8 mouse cellular contexts compared by ENCODE assay signal in the genomic region with DNA sequence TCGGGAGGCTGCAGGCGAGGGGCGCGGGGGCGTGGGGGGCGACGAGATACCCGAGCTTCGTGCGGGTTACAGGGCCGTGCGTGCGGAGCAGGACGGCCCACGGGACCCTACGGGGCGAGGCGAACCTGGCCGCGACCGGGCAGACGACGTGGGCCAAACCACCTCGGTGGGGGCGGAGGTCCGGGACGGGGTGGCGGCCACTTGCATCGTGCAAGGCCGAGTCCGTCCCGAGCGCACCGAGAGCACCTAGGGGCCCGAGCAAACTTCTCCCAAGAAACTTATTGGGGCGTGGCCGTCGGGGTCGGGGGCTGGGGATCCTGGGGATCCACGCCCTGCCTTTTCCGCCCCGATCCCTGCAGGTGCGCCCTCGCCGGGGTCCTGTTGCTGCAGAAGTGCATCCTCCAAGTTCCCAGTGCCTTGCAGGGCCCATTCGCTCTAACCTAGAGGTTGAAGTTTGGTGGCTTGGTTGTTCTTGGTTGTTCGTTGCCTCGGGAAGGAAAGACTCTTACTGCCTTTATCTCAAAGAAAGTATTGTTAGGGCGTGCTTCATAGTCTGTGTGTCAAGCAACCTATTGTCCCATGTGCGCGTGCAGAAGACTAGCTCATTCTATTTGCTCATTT. TPM values are rescaled to one million over a fixed set of nuclear protein-coding genes. Genes with fewer than 3 reads are reported as not detected.
DNase-seq lines count a peak whose midpoint lies in the region; ATAC-seq and TF ChIP-seq lines count a peak whose summit lies in the region.

No protein-coding gene starts in this region.

- DNase-seq in adrenal gland, adult 18-20 months (ENCODE audit: low spot score in 2 of 2): peak; percentile 44 to 48
- DNase-seq in adrenal gland, adult 2 months: no peak
- DNase-seq in NIH3T3 (ENCODE audit: low read depth): peak; percentile 44
- DNase-seq in forebrain, embryonic 10.5 days (ENCODE audit: extremely low spot score, low spot score): peak; percentile 42
- DNase-seq in hindbrain, postnatal 0 days (ENCODE audit: low spot score): peak; percentile 27
- no peak for DNase-seq in liver, postnatal 0 days
- peak; percentile 9 for DNase-seq in retina, postnatal 7 days (ENCODE audit: low read depth, low spot score)
- DNase-seq in spleen, adult 12 weeks (ENCODE audit: low spot score): no peak

- H3K36me3 ChIP-seq in forebrain, embryonic 10.5 days (replicated peaks): no peaks in the 10 kb centered on the region
- H3K36me3 ChIP-seq in hindbrain, postnatal 0 days (ENCODE audit: insufficient read depth, low read length): no peaks in the 10 kb centered on the region
- no peaks in the 10 kb centered on the region for H3K36me3 ChIP-seq in liver, postnatal 0 days (replicated peaks; ENCODE audit: insufficient read depth, low read length)

- H3K4me3 ChIP-seq in forebrain, embryonic 10.5 days: peak overlapping the region; percentile 94
- H3K4me3 ChIP-seq in hindbrain, postnatal 0 days (ENCODE audit: low read length): peak overlapping the region; percentile 73
- H3K4me3 ChIP-seq in liver, postnatal 0 days (ENCODE audit: low read depth, low read length): peak overlapping the region; percentile 84

- no peaks in the 10 kb centered on the region for H3K9me3 ChIP-seq in forebrain, embryonic 10.5 days
- no peaks in the 10 kb centered on the region for H3K9me3 ChIP-seq in hindbrain, postnatal 0 days (ENCODE audit: low read length)
- no peaks in the 10 kb centered on the region for H3K9me3 ChIP-seq in liver, postnatal 0 days (ENCODE audit: low read length)

- ATAC-seq in hindbrain, postnatal 0 days: no peak
- ATAC-seq in liver, postnatal 0 days: peak; percentile 61

- H3K27ac ChIP-seq in forebrain, embryonic 10.5 days: peak overlapping the region; percentile 98
- peak overlapping the region; percentile 95 for H3K27ac ChIP-seq in hindbrain, postnatal 0 days
- peak overlapping the region; percentile 76 for H3K27ac ChIP-seq in liver, postnatal 0 days (ENCODE audit: low read depth)

- no peak for TF ChIP-seq CTCF in hindbrain, postnatal 0 days (IDR thresholded peaks at IDR 0.05; ENCODE audit: low read depth)
- no peak for TF ChIP-seq CTCF in liver, postnatal 0 days (IDR thresholded peaks at IDR 0.05; ENCODE audit: low read depth)

- H3K9ac ChIP-seq in hindbrain, postnatal 0 days (replicated peaks; ENCODE audit: low read length): peak overlapping the region; percentile 79
- H3K9ac ChIP-seq in liver, postnatal 0 days (replicated peaks): peak overlapping the region; percentile 71

- WGBS in forebrain, embryonic 10.5 days: under 1% methylated on average over 51 of the region's 51 CpGs
- under 1% methylated on average over 47 of the region's 51 CpGs for WGBS in hindbrain, postnatal 0 days
- under 1% methylated on average over 38 of the region's 51 CpGs for WGBS in liver, postnatal 0 days (ENCODE audit: insufficient replicate concordance)

- peaks cover 28% of the 10 kb centered on the region for H3K4me1 ChIP-seq in forebrain, embryonic 10.5 days
- peaks cover 9% of the 10 kb centered on the region for H3K4me1 ChIP-seq in hindbrain, postnatal 0 days (ENCODE audit: insufficient read depth, low read length)
- H3K4me1 ChIP-seq in liver, postnatal 0 days (ENCODE audit: insufficient read depth): peaks cover 12% of the 10 kb centered on the region; the same call in 1 of the 2 replicates

- no peak for TF ChIP-seq EP300 in liver, postnatal 0 days (IDR thresholded peaks at IDR 0.05; ENCODE audit: low read depth)

- H3K4me2 ChIP-seq in hindbrain, postnatal 0 days (ENCODE audit: low read depth, low read length): peak overlapping the region; percentile 75
- peak overlapping the region; percentile 91 for H3K4me2 ChIP-seq in liver, postnatal 0 days (ENCODE audit: low read depth, low read length)

- no peaks in the 10 kb centered on the region for H3K27me3 ChIP-seq in forebrain, embryonic 10.5 days (ENCODE audit: poor library complexity, severe bottlenecking)
- no peaks in the 10 kb centered on the region for H3K27me3 ChIP-seq in hindbrain, postnatal 0 days (ENCODE audit: insufficient read depth, low read length)
- no peaks in the 10 kb centered on the region for H3K27me3 ChIP-seq in liver, postnatal 0 days (ENCODE audit: insufficient read depth, low read length)

RNA-seq across cellular contexts. Expression of a gene that starts 0.6 kb away (rescaled TPM):
- total RNA-seq in adrenal gland, adult 18-20 months (2021): 10 to 100 TPM; 16.2 to 21.8 TPM
- 10 to 100 TPM; 18.3 to 19.7 TPM for total RNA-seq in adrenal gland, adult 2 months (2021)
- polyA plus RNA-seq in adrenal gland, adult 2 months (2012; rRNA removed): 4.1 and 4.5 TPM in 2 replicates
- 12.2 and 13.0 TPM in 2 replicates for polyA plus RNA-seq in forebrain, embryonic 10.5 days (2016; fragmentation: Nextera tagmentation; extraction: Ambion mirVana)
- total RNA-seq in hindbrain, postnatal 0 days (2014; rRNA removed): 59.9 and 63.1 TPM in 2 replicates
- 37.4 and 39.4 TPM in 2 replicates for polyA plus RNA-seq in hindbrain, postnatal 0 days (2015; fragmentation: Nextera tagmentation; extraction: Ambion mirVana)
- 2.0 and 2.2 TPM in 2 replicates for polyA plus RNA-seq in liver, postnatal 0 days (2015; fragmentation: Nextera tagmentation; extraction: Ambion mirVana)

Comparison
In these comparisons a context has a peak if more than half of its experiments do, and no peak if none do; other contexts are left out.
1. DNase-seq: peak in adrenal gland, adult 18-20 months (2 of 2), NIH3T3 (single experiment), forebrain, embryonic 10.5 days (single experiment), hindbrain, postnatal 0 days (single experiment) and retina, postnatal 7 days (single experiment); none in adrenal gland, adult 2 months (single experiment), liver, postnatal 0 days (single experiment) and spleen, adult 12 weeks (single experiment).
2. Peak in every context shown above with its lines, with median percentiles within 50 percentile points of each other: H3K27ac ChIP-seq and H3K4me3 ChIP-seq.